Mouse (Mus musculus) c-Kit-positive CD71-positive TER-119-negative erythroid progenitor cells, embryonic 14.5 days (primary cell): Measurements from ENCODE around the gene Hist2h2bb.
"Not testable (repeated sequence)": the region's sequence is repeated elsewhere in the genome, so short reads cannot be mapped to it uniquely, and the experiment has no call there.

Experiments
- DNase-seq: peaks from one replicate; pipeline ENCODE4 v3.0.0-alpha.2; 2013; ENCODE audit warnings: low read depth

Gene Hist2h2bb

GRCm38 (mm10) chr3:96269511-96270474 is at the start of gene Hist2h2bb:
Gene Hist2h2bb (plus strand): TSS chr3:96269752.
- DNase-seq = peak; percentile 97

GRCm38 (mm10) chr3:96220131-96220764 is 49.3 kb upstream of the Hist2h2bb start:
- not testable (repeated sequence) for DNase-seq

GRCm38 (mm10) chr3:96220765-96221639 is 48.5 kb upstream of the Hist2h2bb start, which contains the start of the genes Hist2h2ac and Hist2h2be:
Gene Hist2h2ac (minus strand): TSS chr3:96220880.
Gene Hist2h2be (plus strand): TSS chr3:96221119.
- peak; percentile 95 for DNase-seq

GRCm38 (mm10) chr3:96221640-96222038 is 47.9 kb upstream of the Hist2h2bb start:
- no peak for DNase-seq

- DNase-seq = no peak
These were observed 46.8 kb upstream of the Hist2h2bb start for GRCm38 (mm10) chr3:96222774-96223173.

GRCm38 (mm10) chr3:96225421-96225820 is 44.1 kb upstream of the Hist2h2bb start:
- DNase-seq = peak; percentile 23

- no peak for DNase-seq
These were observed 42.6 kb upstream of the Hist2h2bb start for GRCm38 (mm10) chr3:96226695-96227648.

- no peak for DNase-seq
These were observed 40.7 kb upstream of the Hist2h2bb start for GRCm38 (mm10) chr3:96228828-96229227.

GRCm38 (mm10) chr3:96230404-96230803 is 39.1 kb upstream of the Hist2h2bb start:
- DNase-seq = no peak

GRCm38 (mm10) chr3:96230910-96231757 is 38.4 kb upstream of the Hist2h2bb start:
- DNase-seq = no peak

GRCm38 (mm10) chr3:96231758-96232120 is 37.8 kb upstream of the Hist2h2bb start:
- no peak for DNase-seq

GRCm38 (mm10) chr3:96234914-96235313 is 34.6 kb upstream of the Hist2h2bb start:
- DNase-seq = no peak

- DNase-seq = no peak
These were observed 33.7 kb upstream of the Hist2h2bb start for GRCm38 (mm10) chr3:96235836-96236235.

- DNase-seq = no peak
These were observed 32.7 kb upstream of the Hist2h2bb start for GRCm38 (mm10) chr3:96236834-96237334.

GRCm38 (mm10) chr3:96237335-96237903 is 32.1 kb upstream of the Hist2h2bb start:
- DNase-seq = peak; percentile 56

GRCm38 (mm10) chr3:96237904-96238511 is 31.5 kb upstream of the Hist2h2bb start:
- DNase-seq = peak; percentile 80

GRCm38 (mm10) chr3:96238954-96239793 is 30.4 kb upstream of the Hist2h2bb start, which contains the start of gene Hist2h3c2:
Gene Hist2h3c2 (minus strand): TSS chr3:96239127.
- not testable (repeated sequence) for DNase-seq
